Mouse (Mus musculus) stomach, embryonic 15.5 days (tissue): Measurements from ENCODE around the gene Lrrc25. TPM values are rescaled to one million over a fixed set of nuclear protein-coding genes. Genes with fewer than 3 reads are reported as not detected.

ENCODE experiments used
- ATAC-seq: fragments of 200-750 bp; cut with Nextera tagmentation; 2 replicates; pipeline ENCODE4 v1.8.0; 2017; ENCODE audit warnings: low read depth, moderate number of reproducible peaks, moderate TSS enrichment; ENCODE audit not compliant: insufficient read depth, low FRiP score
- H3K27ac ChIP-seq: fragments of 300-500 bp; sonication (generic); 2 replicates; pipeline ENCODE4 v1.5.1; 2015; ENCODE audit warnings: mild to moderate bottlenecking, inconsistent platforms
- H3K27me3 ChIP-seq: fragments of 300-500 bp; sonication (generic); replicated peaks from 2 replicates; pipeline ENCODE4 v1.6.1; 2015; ENCODE audit warnings: inconsistent platforms
- H3K36me3 ChIP-seq: fragments of 300-500 bp; sonication (generic); 2 replicates; pipeline ENCODE4 v1.6.1; 2015; ENCODE audit warnings: inconsistent platforms
- H3K4me1 ChIP-seq: fragments of 300-500 bp; sonication (generic); 2 replicates; pipeline ENCODE4 v1.6.1; 2015; ENCODE audit warnings: inconsistent platforms
- H3K4me2 ChIP-seq: fragments of 300-500 bp; sonication (generic); 2 replicates; pipeline ENCODE4 v1.6.1; 2015; ENCODE audit warnings: mild to moderate bottlenecking, inconsistent platforms
- H3K4me3 ChIP-seq: fragments of 300-500 bp; sonication (generic); replicated peaks from 2 replicates; pipeline ENCODE4 v1.5.1; 2015; ENCODE audit warnings: inconsistent platforms
- H3K9ac ChIP-seq: fragments of 300-500 bp; sonication (generic); 2 replicates; pipeline ENCODE4 v1.6.1; 2015; ENCODE audit warnings: inconsistent platforms
- H3K9me3 ChIP-seq: fragments of 300-500 bp; sonication (generic); 2 replicates; pipeline ENCODE4 v1.6.1; 2016; ENCODE audit warnings: inconsistent platforms
- WGBS: fragments of 180-500 bp; shearing (Covaris S2); methylation state at CpG from one replicate; pipeline ENCODE4 v1.1.7; 2015; 5-methylcytosine and 5-hydroxymethylcytosine counted together
- polyA plus RNA-seq: library from polyadenylated mRNA; unstranded; fragments of >200 nt; fragmentation: Nextera tagmentation; extraction: Ambion mirVana; gene quantifications from 2 replicates; pipeline ENCODE4 v1.2.1, GENCODE M21; 2015

Lrrc25 gene
- polyA plus RNA-seq, 1 experiment from 2014 or later: 3.9 TPM

DNA sequence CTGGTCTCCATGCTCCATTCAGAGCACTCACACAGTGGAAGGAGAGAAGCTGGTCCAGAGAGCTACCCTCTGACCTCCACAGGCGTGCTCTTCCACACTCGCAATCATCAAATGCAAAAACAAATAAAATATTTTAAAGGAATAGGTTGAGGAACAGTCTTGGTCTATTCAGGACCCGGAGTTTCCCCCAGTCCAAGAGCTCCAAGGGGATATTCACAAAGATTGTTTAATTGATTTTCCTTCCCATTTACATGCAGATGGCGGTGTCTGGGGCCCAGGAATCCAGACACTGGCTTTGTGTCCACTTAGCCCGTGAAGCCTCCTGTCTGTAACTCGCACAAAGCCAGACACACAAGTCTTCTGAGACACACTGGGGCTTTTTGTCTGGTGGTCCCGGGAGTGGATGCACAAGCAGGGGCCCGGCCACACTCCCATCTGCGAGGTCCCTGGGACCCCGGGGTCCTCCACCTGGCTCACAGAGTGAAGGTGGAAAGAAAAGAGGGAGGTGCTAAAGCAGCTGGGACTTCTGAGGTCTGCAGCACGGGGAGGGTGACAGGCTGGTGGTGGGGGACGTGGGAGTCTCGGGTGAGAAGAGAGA, 40.3 kb downstream of the Lrrc25 start:
- Histone ChIP-seq H3K4me3 (no peak overlapping the region), H3K9me3 (no peaks in the 10 kb centered on the region), H3K4me2 (no peak overlapping the region), H3K4me1 (peaks cover 23% of the 10 kb centered on the region), H3K36me3 (peaks cover 13% of the 10 kb centered on the region), H3K27ac (no peak overlapping the region; the same call in 1 of the 2 replicates), H3K27me3 (no peaks in the 10 kb centered on the region), H3K9ac (no peak overlapping the region)
- ATAC-seq: no peak
- WGBS: 64% methylated on average over 13 of the region's 13 CpGs

DNA sequence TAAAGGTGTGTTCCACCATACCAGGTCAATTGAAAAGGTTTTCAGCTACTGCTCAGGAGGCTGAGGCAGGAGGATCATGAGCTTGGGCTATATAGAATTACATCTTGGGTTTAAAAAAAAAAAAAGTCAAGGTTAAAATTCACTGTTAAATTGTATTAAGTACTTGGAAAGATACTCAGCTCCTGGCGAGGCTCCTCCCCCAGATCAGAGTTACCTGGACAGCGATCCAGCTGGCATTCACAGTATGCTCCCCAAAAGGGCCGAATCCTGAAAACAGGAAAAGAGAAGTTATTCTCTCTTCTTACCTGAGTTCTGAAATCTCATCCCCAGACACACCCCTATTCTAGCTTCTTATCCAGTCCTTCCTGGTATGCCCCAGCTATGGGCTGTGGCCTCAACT, 41.3 kb downstream of the Lrrc25 start:
- H3K9me3 ChIP-seq: no peaks in the 10 kb centered on the region
- no peak overlapping the region for H3K9ac ChIP-seq
- H3K4me3 ChIP-seq: no peak overlapping the region
- H3K4me1 ChIP-seq: peaks cover 23% of the 10 kb centered on the region
- ATAC-seq: no peak
- no peaks in the 10 kb centered on the region for H3K27me3 ChIP-seq
- H3K4me2 ChIP-seq: no peak overlapping the region
- WGBS: 90% methylated on average over 3 of the region's 3 CpGs
- no peak overlapping the region for H3K27ac ChIP-seq
- peaks cover 7% of the 10 kb centered on the region for H3K36me3 ChIP-seq

GRCm38 (mm10) chr8:70657739-70658138, 41.8 kb downstream of the Lrrc25 start:
- H3K9ac ChIP-seq: peak overlapping the region; percentile 24
- 80% methylated on average over 2 of the region's 2 CpGs for WGBS
- H3K36me3 ChIP-seq: peaks cover 6% of the 10 kb centered on the region; the same call in 1 of the 2 replicates
- H3K27ac ChIP-seq: 0 out of 2 replicates have a peak overlapping the region, but pooled peaks have one; percentile 1
- H3K4me2 ChIP-seq: peak overlapping the region; percentile 88
- ATAC-seq: no peak
- no peaks in the 10 kb centered on the region for H3K27me3 ChIP-seq
- no peaks in the 10 kb centered on the region for H3K9me3 ChIP-seq
- H3K4me1 ChIP-seq: peaks cover 23% of the 10 kb centered on the region
- H3K4me3 ChIP-seq: 0 out of 2 replicates have a peak overlapping the region, but pooled peaks have one; percentile 85

- under 1% methylated on average over 31 of the region's 31 CpGs for WGBS
- Histone ChIP-seq H3K4me3 (peak overlapping the region; percentile 85), H3K27ac (peak overlapping the region; percentile 90), H3K9ac (peak overlapping the region; percentile 81), H3K9me3 (no peaks in the 10 kb centered on the region), H3K36me3 (peaks cover 6% of the 10 kb centered on the region; the same call in 1 of the 2 replicates), H3K4me2 (peak overlapping the region; percentile 88), H3K4me1 (peaks cover 23% of the 10 kb centered on the region), H3K27me3 (no peaks in the 10 kb centered on the region)
- ATAC-seq: peak; percentile 21; the same call in 1 of the 2 replicates
Observed at GRCm38 (mm10) chr8:70658897-70659603, 43.1 kb downstream of the Lrrc25 start.

DNA sequence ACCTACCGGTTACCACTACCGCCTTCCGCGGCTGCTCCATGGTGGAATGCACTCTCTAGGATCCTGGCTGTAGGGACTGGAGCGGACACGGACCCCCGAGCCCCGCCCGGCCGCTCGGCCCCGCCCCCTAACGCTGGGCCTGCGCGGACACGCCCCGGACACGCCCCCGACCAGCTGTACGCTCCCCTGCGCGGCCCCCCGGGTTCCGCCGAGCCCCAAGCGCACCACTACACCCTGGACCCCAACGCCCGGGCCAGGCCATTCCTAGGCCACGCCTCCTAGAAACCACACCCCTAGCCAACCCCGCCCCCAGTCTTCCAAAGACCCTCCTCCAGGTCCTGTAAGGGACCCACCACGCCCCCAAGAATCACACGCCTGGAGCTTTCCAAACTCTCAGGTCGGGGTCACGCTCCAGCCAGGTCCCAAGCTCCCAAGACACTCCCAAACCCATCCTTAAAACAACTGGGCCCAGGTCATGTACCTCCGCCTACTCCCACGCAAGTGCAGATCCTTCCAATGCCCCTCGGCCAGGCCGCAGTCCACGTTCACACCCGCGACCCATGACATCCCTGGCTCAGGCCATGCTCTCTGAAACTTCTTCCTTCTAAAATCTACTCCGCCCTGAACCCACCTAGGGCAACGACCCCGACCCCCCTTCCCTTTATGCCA, 43.8 kb downstream of the Lrrc25 start:
- Histone ChIP-seq H3K36me3 (peaks cover 4% of the 10 kb centered on the region; the same call in 1 of the 2 replicates), H3K4me2 (peak overlapping the region; percentile 88), H3K27me3 (no peaks in the 10 kb centered on the region), H3K9ac (peak overlapping the region; percentile 81), H3K9me3 (no peaks in the 10 kb centered on the region), H3K27ac (peak overlapping the region; percentile 90), H3K4me1 (peaks cover 23% of the 10 kb centered on the region), H3K4me3 (peak overlapping the region; percentile 85)
- peak; percentile 96 for ATAC-seq
- under 1% methylated on average over 42 of the region's 44 CpGs for WGBS

GRCm38 (mm10) chr8:70660273-70660725, 44.3 kb downstream of the Lrrc25 start, which contains the start of gene Pgpep1:
Pgpep1 (minus strand) TSS chr8:70660388.
- Histone ChIP-seq H3K4me2 (peak within 1 kb of the TSS; percentile 88), H3K27ac (peak within 1 kb of the TSS; percentile 90), H3K4me1 (peaks cover 23% of the 10 kb centered on the region), H3K27me3 (no peaks in the 10 kb centered on the region), H3K4me3 (peak within 1 kb of the TSS; percentile 85), H3K9me3 (no peaks in the 10 kb centered on the region), H3K36me3 (peaks cover 3% of the 10 kb centered on the region; the same call in 1 of the 2 replicates), H3K9ac (peak within 1 kb of the TSS; percentile 81)
- ATAC-seq: peak; percentile 65
- WGBS: 1% methylated on average over 14 of the region's 14 CpGs

DNA sequence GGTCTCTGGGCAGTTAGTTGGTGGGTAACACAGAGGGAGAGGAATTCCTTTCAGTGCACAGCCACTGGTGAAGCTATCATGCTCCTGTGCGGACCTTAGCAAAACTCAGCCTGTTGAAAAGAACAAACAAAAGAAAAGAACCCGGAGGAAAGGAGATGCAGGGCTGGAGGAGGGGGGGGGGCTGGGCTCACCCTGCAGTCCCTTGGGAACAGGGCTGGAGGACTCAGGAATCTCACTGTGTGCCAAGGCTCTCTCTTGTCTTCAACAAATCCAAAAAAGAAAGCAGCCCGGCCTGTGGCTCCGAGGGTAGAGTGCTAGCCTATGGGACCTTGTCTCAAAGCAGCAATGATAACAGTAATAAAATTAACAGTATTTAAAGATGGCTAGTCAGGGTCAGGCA, 47.7 kb downstream of the Lrrc25 start:
- no peak overlapping the region for H3K4me3 ChIP-seq
- H3K27me3 ChIP-seq: no peaks in the 10 kb centered on the region
- H3K27ac ChIP-seq: no peak overlapping the region
- H3K9me3 ChIP-seq: no peaks in the 10 kb centered on the region
- H3K9ac ChIP-seq: no peak overlapping the region
- H3K36me3 ChIP-seq: no peaks in the 10 kb centered on the region
- H3K4me2 ChIP-seq: no peak overlapping the region
- WGBS: 44% methylated on average over 4 of the region's 4 CpGs
- no peak for ATAC-seq
- H3K4me1 ChIP-seq: peaks cover 11% of the 10 kb centered on the region

DNA sequence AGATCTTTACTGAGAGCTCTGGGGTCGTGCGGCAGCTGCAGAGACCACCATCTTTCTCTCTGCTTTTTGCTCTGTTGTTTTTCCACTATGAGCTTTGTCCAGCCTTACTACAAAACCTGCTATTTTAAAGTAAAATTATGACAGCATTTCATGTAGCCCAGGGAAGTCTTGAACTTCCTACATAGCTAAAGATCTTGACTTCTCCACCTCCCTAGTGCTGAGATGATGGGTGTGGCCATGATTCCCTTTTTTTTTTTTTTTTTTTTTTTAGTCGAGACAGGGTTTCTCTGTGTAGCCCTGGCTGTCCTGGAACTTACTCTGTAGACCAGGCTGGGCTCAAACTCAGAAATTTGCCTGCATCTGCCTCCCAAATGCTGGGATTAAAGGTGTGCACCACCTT, 48.7 kb downstream of the Lrrc25 start:
- H3K36me3 ChIP-seq: no peaks in the 10 kb centered on the region
- H3K27me3 ChIP-seq: no peaks in the 10 kb centered on the region
- H3K4me3 ChIP-seq: no peak overlapping the region
- H3K4me2 ChIP-seq: no peak overlapping the region
- H3K27ac ChIP-seq: no peak overlapping the region
- 67% methylated on average over 3 of the region's 3 CpGs for WGBS
- no peak for ATAC-seq
- no peaks in the 10 kb centered on the region for H3K9me3 ChIP-seq
- peaks cover 7% of the 10 kb centered on the region for H3K4me1 ChIP-seq
- H3K9ac ChIP-seq: no peak overlapping the region

- 63% methylated on average over 2 of the region's 2 CpGs for WGBS
- Histone ChIP-seq H3K9me3 (no peaks in the 10 kb centered on the region), H3K9ac (no peak overlapping the region), H3K4me3 (no peak overlapping the region), H3K4me2 (no peak overlapping the region), H3K36me3 (no peaks in the 10 kb centered on the region), H3K27ac (no peak overlapping the region), H3K4me1 (peaks cover under 1% of the 10 kb centered on the region), H3K27me3 (no peaks in the 10 kb centered on the region)
- no peak for ATAC-seq
Observed at GRCm38 (mm10) chr8:70665599-70665998, 49.6 kb downstream of the Lrrc25 start.

DNA sequence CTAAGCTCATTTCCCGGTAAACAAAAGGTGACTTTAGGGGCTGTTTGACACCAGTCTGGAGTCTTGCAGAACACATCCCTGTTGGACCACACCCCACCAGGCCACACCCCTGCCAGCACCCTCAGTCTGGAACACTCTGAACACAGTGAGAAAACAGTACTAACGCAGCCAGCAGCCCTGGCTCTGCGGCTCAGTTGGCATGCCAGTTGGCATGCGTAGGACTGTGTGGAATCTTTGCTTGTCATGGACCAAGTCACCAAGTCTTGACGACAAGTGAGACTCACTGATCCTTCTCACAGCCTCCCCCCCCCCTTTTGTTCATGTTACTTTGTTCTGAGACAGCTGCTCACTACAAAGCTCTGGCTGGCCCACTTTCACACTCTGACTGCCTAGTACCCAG, 51.1 kb downstream of the Lrrc25 start:
- H3K27ac ChIP-seq: no peak overlapping the region
- H3K4me1 ChIP-seq: no peaks in the 10 kb centered on the region
- WGBS: 62% methylated on average over 5 of the region's 5 CpGs
- no peaks in the 10 kb centered on the region for H3K36me3 ChIP-seq
- no peaks in the 10 kb centered on the region for H3K27me3 ChIP-seq
- H3K4me2 ChIP-seq: no peak overlapping the region
- H3K9ac ChIP-seq: no peak overlapping the region
- no peak for ATAC-seq
- H3K9me3 ChIP-seq: no peaks in the 10 kb centered on the region
- no peak overlapping the region for H3K4me3 ChIP-seq
